11 mouse cellular contexts compared by ENCODE assay signal in the genomic region with DNA sequence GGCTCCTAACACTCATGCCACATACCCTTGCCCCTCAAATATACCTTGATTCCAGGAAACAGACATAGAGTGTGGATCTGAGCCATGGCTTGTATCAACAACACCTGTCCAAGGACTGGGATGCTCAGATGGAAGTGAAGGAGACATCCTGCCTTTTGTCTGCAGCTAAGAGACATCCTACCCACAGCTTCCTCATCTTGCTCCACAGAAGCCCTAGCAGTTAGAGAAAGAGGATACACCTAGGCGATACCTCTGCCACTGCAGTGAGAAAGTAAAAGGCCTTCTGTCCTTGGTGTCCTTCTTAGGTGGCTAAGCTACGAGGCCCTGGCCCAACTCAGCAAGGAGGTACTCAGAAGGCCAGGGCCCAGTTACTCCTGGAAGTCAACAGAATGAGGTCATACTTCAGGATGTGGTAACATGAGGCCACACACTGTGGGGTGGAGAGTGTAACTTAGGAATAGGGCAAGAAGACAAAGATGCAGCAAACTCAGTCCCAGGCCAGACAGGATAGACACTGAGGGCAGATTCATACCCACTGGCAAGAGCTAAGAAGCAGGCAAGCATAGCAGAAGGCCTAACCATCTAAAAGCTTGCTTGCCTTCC. TPM values are rescaled to one million over a fixed set of nuclear protein-coding genes. Genes with fewer than 3 reads are reported as not detected.
DNase-seq lines count a peak whose midpoint lies in the region; ATAC-seq and TF ChIP-seq lines count a peak whose summit lies in the region.
"Had no signal": no experiment of that assay in that cellular context is flagged by ENCODE, and none has a peak within 500 bp of the region (broad histone marks: within the 10 kb centered on the region; RNA-seq: fewer than 3 reads in every experiment).

No protein-coding gene starts in this region.

- peaks cover 100% of the 10 kb centered on the region for H3K4me1 ChIP-seq in heart, embryonic 13.5 days
- H3K4me1 ChIP-seq in lung, postnatal 0 days (ENCODE audit: insufficient read depth, low read depth, low read length): peaks cover 70% of the 10 kb centered on the region

- DNase-seq in heart, adult 18-20 months: peak; percentile 60 to 64
- DNase-seq in heart, postnatal 14 days: no peak
- DNase-seq in NIH3T3 (ENCODE audit: low read depth): peak; percentile 61
- DNase-seq in lung, postnatal 0 days (ENCODE audit: low spot score): peak; percentile 82
- no peak for DNase-seq in cerebellum, adult 11 months
- DNase-seq in ovary, postnatal 14 days (ENCODE audit: low spot score): no peak
- DNase-seq: spleen, adult 18-20 months had no signal

- 55% methylated on average over 2 of the region's 2 CpGs for WGBS in heart, embryonic 13.5 days
- WGBS in lung, postnatal 0 days: 48% methylated on average over 2 of the region's 2 CpGs

- ATAC-seq in heart, embryonic 13.5 days (ENCODE audit: extremely low read depth, insufficient number of reproducible peaks, low FRiP score, low TSS enrichment): no peak
- ATAC-seq in lung, postnatal 0 days: peak; percentile 68
- no peak for ATAC-seq in megakaryocyte-erythroid progenitor cell, adult 5-6 weeks (replicated peaks; ENCODE audit: low FRiP score, low TSS enrichment, poor library complexity, severe bottlenecking)

- no peaks in the 10 kb centered on the region for H3K36me3 ChIP-seq in heart, embryonic 13.5 days
- H3K36me3 ChIP-seq in lung, postnatal 0 days (ENCODE audit: insufficient read depth, low read length): no peaks in the 10 kb centered on the region

- H3K27ac ChIP-seq in heart, embryonic 13.5 days (replicated peaks): peak overlapping the region; percentile 94
- peak overlapping the region; percentile 72 for H3K27ac ChIP-seq in lung, postnatal 0 days (ENCODE audit: low read length)
- H3K27ac ChIP-seq: hindbrain, embryonic 14.5 days had no signal

- H3K27me3 ChIP-seq in heart, embryonic 13.5 days (replicated peaks): no peaks in the 10 kb centered on the region
- H3K27me3 ChIP-seq in lung, postnatal 0 days (replicated peaks; ENCODE audit: insufficient read depth, low read length): no peaks in the 10 kb centered on the region

- H3K9me3 ChIP-seq in heart, embryonic 13.5 days: no peaks in the 10 kb centered on the region
- no peaks in the 10 kb centered on the region for H3K9me3 ChIP-seq in lung, postnatal 0 days (ENCODE audit: low read length)
- H3K9me3 ChIP-seq: G1E had no signal

- TF ChIP-seq EP300 in lung, postnatal 0 days (IDR thresholded peaks at IDR 0.05): no peak

- peak overlapping the region; percentile 69 for H3K9ac ChIP-seq in heart, embryonic 13.5 days
- H3K9ac ChIP-seq in lung, postnatal 0 days (replicated peaks; ENCODE audit: low read depth): no peak overlapping the region
- H3K9ac ChIP-seq: hindbrain, embryonic 14.5 days had no signal

- intact Hi-C loops in heart, postnatal 14 days (cut with DNase I): no loop called here

- no peak for TF ChIP-seq CTCF in lung, postnatal 0 days (IDR thresholded peaks at IDR 0.05)

- peak overlapping the region; percentile 20 for H3K4me3 ChIP-seq in heart, embryonic 13.5 days
- no peak overlapping the region for H3K4me3 ChIP-seq in lung, postnatal 0 days (ENCODE audit: low read depth, low read length)

- peak overlapping the region; percentile 61 for H3K4me2 ChIP-seq in heart, embryonic 13.5 days
- 0 out of 2 replicates have a peak overlapping the region, but pooled peaks have one; percentile 12 for H3K4me2 ChIP-seq in lung, postnatal 0 days (replicated peaks; ENCODE audit: low read depth, low read length)
- H3K4me2 ChIP-seq: hindbrain, embryonic 14.5 days had no signal

RNA-seq across cellular contexts. Expression of a gene that starts 8.0 kb away (rescaled TPM):
- total RNA-seq in heart, adult 18-20 months (2021): 100 to 1,000 TPM; 311 to 318 TPM
- 100 to 1,000 TPM; 209 to 221 TPM for total RNA-seq in heart, postnatal 14 days (2021)
- 60.0 and 62.0 TPM in 2 replicates for polyA plus RNA-seq in heart, embryonic 13.5 days (2015; fragmentation: Nextera tagmentation; extraction: Ambion mirVana)
- polyA plus RNA-seq in lung, postnatal 0 days (2015; fragmentation: Nextera tagmentation; extraction: Ambion mirVana): 62.4 and 65.0 TPM in 2 replicates
- 43.1 and 46.2 TPM in 2 replicates for total RNA-seq in megakaryocyte-erythroid progenitor cell, adult 5-6 weeks (2014; fragmentation: Nextera tagmentation)
- 37.1 and 42.6 TPM in 2 replicates for total RNA-seq in megakaryocyte-erythroid progenitor cell, adult 5-6 weeks (2017)

RNA-seq across cellular contexts. Expression of a gene that starts 48.5 kb away (rescaled TPM):
- 1 to 10 TPM in 1 of 2 experiments, under 1 TPM in 1; 0.20 to 1.1 TPM for total RNA-seq in heart, adult 18-20 months (2021)
- under 1 TPM; 0.37 to 0.53 TPM for total RNA-seq in heart, postnatal 14 days (2021)
- 3.2 and 4.5 TPM in 2 replicates for polyA plus RNA-seq in heart, embryonic 13.5 days (2015; fragmentation: Nextera tagmentation; extraction: Ambion mirVana)
- 3.4 and 4.7 TPM in 2 replicates for polyA plus RNA-seq in lung, postnatal 0 days (2015; fragmentation: Nextera tagmentation; extraction: Ambion mirVana)
- total RNA-seq in megakaryocyte-erythroid progenitor cell, adult 5-6 weeks (2014; fragmentation: Nextera tagmentation): 18.2 and 19.6 TPM in 2 replicates
- 20.0 and 31.3 TPM in 2 replicates for total RNA-seq in megakaryocyte-erythroid progenitor cell, adult 5-6 weeks (2017)

Comparison
In these comparisons a context has a peak if more than half of its experiments do, and no peak if none do; other contexts are left out.
1. DNase-seq: peak in heart, adult 18-20 months (2 of 2), NIH3T3 (single experiment) and lung, postnatal 0 days (single experiment); none in heart, postnatal 14 days (0 of 2), cerebellum, adult 11 months (single experiment) and ovary, postnatal 14 days (single experiment).
2. RNA of a gene that starts 8.0 kb away (total RNA-seq): 311 to 318 TPM in heart, adult 18-20 months and 209 to 221 TPM in heart, postnatal 14 days; 37.1 to 46.2 TPM in megakaryocyte-erythroid progenitor cell, adult 5-6 weeks; every median in the first group is over 4 times any median in the second.
3. RNA of a gene that starts 48.5 kb away (total RNA-seq): 18.2 to 31.3 TPM in megakaryocyte-erythroid progenitor cell, adult 5-6 weeks; 0.20 to 1.1 TPM in heart, adult 18-20 months and 0.37 to 0.53 TPM in heart, postnatal 14 days; every median in the first group is over 4 times any median in the second.